Mouse (Mus musculus) CD4-positive, CD25-positive, alpha-beta regulatory T cell, adult 2 months (primary cell): ENCODE measurements around the gene Ddx23.

Experiments
- DNase-seq: peaks from one replicate; pipeline ENCODE4 v3.0.0-alpha.2; 2012; ENCODE audit warnings: low read depth, low spot score

Ddx23 gene

GRCm38 (mm10) chr15:98674994-98675545 is 12.4 kb upstream of the Ddx23 start:
- DNase-seq = no peak

- DNase-seq = no peak
Observed at GRCm38 (mm10) chr15:98674284-98674993, 11.7 kb upstream of the Ddx23 start.

DNA sequence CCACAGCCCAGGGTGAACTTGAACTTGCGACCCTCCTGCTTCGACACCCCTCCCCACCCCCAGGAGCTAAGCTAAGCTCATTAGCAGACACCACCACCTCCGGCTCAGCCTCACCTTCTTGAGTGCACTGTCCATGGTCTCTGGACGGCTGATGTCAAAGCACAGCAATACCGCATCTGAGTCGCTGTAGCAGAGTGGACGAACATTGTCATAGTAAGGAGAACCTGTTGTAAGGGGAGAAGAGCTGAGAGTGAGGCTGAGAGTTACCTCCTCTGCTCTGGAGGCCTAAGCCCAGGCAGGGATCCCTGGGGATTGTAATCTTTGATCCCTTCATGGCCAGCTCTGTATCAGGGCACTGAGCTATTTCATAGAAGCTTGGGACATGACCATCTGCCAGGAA is 11.0 kb upstream of the Ddx23 start:
- DNase-seq = no peak

DNA sequence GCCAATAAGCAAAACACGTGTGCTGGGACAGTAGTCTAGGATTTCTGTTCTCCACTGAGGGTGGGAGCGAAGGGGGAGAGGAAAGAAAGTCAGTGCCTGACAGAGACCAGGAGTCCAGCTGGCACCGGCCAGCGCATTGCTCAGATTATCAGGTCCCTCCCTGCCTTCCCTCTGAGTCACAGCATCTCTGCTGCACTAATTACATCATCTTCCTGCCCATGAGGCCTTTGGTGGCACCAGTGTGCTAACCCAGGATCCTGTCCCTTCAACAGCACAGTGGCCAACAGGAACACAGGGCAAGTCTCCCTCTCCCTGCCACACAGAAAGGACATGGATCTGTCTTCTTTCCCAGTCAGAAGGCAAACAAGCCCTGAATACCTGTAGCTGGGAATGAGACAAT is 9.9 kb upstream of the Ddx23 start:
- DNase-seq = no peak

- DNase-seq = peak; percentile 63
Observed at GRCm38 (mm10) chr15:98664042-98664907, 1.6 kb upstream of the Ddx23 start.

GRCm38 (mm10) chr15:98662198-98662566 is 512 bp downstream of the Ddx23 start:
- peak; percentile 66 for DNase-seq

DNA sequence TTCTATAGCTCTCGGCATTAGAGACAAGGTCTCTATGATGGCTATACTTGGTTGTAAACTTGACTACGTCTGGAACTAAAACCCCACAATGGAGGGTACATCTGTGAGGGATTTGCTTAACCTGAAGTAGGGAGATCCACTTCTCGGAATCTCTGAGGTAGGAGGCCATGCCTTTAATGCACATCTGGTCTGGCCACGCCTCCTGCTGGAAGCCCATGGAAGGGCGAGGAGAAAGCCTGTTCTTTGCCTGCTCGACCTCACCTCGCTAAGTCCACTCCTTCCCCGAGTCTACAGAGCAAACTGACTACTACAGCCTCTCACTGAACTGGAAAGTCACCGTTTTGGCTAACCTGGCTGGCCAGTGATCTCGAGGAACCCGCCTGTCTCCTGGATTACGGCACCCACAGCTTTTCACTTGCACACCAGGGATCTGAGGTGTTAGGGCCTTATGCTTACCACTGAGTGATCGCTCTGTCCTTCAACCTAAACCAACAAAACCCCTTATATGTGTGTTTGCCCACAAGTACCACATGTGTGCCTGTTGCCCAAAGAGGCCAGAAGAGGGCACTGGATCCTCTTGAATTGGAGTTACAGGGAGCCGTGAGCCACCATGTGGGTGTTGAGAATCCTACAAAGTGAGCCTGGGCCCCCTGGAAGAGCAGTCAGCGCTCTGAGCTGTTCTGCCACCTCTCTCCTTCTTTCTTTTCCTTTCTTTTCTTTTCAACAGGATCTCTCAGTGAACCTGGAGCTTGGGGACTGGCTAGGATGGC is 5.5 kb downstream of the Ddx23 start:
- peak; percentile 20 for DNase-seq

DNA sequence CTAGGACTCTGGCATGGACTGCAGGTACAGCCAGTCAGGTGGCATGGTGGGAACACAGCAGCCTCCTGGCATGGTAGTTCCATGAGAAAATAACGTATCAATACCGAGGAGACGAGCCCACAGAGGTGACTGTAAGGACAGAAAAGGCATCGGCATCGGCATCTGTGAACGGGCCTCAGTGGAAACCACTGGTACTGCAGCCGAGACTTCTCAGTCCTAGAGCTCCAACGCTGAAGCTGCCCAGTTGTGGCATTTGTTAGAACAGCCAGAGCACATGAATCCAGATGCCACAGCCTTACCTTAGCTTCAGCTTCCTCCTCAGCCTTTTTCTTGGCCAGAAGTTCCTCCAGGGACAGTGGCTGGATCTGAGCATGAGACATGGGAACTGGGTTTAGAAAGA is 10.5 kb downstream of the Ddx23 start:
- DNase-seq = no peak

- no peak for DNase-seq
Observed at GRCm38 (mm10) chr15:98651431-98651830, 11.3 kb downstream of the Ddx23 start.

DNA sequence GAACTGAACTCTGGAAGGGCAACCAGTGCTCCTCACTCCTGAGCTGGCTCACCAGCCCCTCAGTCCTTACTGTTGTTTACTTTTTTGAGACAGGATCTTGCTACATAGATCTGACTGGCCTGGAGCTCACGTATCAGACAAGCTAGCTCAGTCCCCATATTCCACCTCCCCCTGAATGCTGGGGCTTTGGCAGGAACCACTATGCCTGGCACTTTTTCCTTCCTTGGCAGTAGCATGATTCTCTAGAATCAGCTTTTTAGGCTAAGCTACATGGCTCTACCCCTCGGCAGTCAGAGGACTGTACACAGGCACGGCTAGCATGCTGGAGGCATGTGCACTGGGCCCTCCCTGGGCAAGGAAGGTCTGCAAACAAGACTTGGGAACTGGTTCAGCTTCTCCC is 14.6 kb downstream of the Ddx23 start:
- no peak for DNase-seq

- no peak for DNase-seq
Observed at GRCm38 (mm10) chr15:98647308-98647707, 15.4 kb downstream of the Ddx23 start.

DNA sequence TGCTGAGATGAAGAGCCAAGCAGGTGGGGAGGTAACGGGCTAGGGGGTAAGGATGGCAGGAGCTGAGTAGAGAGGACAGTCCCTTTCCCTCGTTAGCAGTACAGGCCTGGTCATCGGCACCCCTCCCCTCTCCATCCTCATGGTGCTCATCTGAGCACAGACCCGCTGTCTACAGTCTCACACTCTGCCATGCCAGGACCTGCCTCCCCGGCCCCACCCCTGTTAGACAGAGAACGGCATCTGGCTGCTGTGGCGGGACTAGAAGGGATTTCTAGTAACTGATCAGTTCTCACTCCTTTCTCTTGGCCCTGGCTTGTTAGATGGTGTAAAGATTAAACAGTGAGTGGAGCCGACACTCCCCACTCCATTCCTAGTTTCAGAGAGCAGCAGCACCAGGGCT is 16.0 kb downstream of the Ddx23 start:
- DNase-seq = no peak

DNA sequence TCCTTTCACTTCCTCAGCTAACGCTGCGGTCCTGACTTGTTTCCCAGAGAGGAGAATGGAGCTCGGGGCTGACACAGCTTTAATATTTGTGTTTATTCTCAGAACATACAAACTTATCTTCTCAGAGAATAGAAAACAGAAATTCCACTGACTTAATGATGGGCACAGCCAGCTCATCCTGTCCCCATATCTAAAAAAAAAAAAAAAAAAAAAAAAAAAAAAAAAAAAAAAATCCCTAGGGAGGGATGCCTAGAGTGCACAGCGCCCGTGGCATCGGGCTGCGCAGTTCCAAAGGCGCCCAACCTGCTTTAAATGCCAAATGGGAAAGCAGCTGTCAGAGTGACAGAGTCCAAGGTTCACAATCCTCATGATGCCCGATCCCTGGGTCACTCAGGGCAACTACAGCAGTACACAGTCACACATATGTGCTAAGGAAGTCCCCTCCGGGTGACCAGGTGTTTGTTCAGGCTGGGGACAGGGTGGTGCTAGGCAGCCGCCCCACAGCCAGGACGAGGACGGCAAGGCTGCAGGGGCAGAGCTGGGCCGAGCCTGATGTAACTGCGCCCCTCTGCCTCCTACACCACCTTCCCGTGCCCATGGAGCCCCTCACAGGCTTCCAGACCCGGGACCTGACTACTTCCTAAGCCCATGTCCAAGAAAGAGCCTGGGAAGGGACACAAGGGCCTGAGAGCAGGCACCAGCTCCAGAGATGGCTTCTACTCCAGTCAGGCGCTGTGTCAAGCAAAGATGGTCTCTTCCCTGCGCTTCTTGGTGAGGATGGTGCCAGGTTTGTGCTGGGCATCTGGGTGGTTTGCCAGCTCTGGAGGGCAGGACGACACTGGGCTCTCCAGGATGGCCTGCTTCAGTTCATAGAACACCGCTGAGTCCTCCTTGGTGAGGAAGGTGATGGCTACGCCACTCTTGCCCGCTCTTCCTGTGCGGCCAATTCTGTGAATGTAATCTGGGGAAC is 17.4 kb downstream of the Ddx23 start:
- DNase-seq = no peak

DNA sequence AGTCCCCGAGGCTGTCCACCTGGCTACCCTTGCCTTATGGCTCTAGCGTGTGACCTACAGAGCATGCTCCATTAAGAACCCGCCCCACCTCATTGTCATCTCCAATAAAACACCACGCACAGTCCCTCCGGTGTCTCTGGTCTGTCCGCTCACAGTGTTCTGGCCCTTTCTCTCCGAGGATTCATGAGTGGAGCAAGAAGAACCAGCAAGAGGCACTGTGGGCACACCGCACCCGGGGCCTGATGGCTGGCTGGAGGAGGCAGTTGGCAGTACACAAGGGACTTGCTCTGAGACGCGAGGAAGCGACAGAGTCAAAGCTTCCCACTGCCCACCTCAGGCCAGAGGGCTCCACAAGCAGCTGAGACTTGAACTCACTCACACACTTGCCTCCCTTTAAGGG is 18.3 kb downstream of the Ddx23 start:
- DNase-seq = no peak

DNA sequence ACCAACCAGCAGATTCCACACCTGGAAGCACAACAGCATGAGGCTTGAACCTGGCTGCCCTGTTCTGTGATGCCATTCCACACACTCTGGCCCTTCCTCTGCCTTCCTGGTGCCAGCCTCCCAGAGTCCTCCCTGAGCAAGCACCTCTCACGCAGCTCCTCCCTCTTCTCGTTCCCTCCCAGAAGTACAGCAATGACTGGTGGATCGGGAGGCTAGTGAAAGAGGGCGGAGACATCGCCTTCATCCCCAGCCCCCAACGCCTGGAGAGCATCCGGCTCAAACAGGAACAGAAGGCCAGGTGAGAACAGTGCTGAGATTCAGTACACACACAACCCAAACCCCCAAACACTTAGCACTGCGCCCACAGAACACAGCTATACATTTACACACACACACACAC is 22.5 kb downstream of the Ddx23 start:
- no peak for DNase-seq

DNA sequence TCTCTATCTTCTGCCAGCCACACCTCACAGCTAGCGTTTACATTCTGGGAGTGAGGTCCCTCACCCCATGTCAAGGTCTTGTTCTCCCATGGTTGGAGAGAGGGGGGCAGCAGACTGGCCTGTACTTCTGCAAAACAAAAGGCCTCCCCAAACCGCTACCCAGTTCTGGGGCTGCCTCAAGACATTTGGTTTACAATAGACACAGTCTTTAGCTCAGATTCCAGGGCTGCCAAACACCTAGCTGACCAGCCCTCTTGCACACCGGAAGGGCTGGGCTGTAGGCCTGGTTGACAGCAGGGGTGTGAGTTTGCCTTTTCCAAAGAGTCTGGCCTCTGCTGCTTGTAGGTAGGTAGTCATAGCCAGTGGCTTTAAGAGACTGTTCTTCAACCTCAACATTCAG is 25.5 kb downstream of the Ddx23 start:
- DNase-seq = no peak

DNA sequence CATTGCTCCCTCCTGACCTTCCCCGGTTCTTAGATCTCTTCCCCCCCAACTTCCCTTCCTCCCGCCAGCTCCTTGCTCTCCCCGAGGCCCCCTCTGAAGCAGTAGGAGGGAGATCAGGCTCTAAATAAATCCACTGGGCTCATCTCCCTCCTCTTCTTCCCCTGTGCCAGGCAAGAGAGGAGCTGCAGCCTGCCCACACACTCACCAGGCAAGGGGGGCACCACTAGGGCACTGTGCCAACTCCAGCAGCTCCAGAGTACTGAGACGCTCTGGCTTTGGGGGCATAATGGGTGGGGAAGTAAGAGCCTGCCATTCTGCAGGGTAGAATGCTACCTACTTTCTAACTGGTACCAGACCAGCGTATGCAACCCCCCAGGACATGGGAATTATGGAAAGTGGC is 26.2 kb downstream of the Ddx23 start:
- no peak for DNase-seq

DNA sequence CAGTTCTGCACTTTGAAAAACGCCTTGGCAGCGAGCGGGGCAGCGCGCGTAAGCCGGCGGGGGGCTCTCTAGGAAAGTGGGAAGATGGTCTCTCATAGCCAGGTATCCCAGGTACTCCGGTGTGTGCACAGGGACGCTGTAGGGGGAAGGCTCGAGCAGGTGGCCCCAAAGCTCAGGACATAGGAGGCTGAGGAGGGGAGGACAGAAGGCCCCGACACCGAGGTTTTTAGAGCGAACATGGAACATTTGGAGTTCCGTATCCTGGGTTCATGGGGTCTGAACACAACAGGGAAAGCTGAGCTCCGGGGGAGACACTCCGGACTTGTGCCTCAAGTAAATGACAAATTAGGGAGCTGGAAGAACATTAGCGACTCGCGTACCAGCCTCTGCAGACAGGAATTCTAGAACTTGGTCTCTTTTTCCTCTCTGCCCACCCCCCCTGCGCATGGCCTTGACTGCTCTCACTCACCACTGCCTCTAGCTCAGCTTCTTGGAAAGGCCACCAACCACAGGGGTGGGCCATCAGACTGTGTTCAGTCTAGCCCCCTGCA is 27.3 kb downstream of the Ddx23 start:
- no peak for DNase-seq

DNA sequence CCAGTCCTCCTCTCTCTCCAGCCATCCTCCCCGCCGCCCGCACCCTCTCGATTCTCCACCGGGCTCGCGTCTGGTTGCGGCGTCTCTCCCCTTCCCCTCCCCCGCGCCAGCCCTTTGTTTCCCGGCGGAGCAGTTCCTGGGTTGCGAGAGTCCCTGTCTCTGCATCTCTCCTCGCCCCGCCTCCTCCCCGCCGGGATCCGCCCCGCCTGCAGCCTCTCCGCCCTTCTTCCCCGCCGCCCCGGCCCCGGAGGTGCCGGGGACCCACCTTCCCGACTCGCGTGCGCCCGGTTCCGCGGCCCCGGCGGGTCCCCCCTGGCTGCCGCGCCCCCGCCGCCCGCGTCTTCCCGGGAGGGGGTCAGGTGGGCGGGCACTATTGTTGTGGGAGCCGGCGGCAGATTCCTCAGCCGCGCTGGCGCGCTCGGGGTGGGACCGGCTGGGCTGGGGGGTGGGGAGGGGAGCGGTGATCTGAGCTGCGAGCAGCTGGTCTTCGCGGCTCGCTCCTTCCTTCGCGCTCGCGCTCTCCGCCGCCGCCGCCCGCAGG is 28.1 kb downstream of the Ddx23 start:
- DNase-seq = peak; percentile 73

DNA sequence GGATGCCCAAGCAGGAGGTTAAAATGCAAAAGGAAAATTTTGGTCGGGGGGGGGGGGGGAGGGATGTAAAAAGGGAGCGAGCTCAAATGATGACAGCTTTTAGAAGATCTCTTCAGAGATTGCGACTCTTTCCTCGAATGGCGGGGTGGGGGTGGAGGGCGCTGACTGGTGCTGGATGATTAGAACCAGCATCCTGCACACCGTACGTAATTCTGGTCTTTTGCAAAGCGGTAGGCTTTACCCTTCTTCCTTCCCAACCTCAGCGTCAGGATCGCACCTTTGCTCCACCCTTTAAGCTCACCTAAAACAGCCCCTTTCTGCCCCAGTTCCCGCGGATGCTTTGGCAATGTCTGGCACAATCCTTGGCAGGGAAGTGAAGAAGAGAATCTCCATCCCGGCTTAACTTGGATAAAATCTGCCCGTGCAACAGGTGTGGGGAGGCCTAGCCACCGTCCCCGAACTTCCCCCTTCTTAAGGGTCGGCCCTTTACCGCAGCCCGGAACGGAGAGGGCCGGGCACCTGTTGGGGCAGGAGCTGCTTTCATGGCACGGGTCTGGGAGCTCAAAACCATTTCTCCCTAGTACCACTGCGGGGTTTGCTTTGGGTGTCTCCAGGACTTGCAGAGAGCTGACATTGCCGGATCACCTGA is 28.7 kb downstream of the Ddx23 start:
- DNase-seq = peak; percentile 49
